In genomic region chr5:149052421-149053338, GRCm38 (mm10) we compare ENCODE assay signal across 7 mouse cellular contexts. TPM values are rescaled to one million over a fixed set of nuclear protein-coding genes. Genes with fewer than 3 reads are reported as not detected.
DNase-seq lines count a peak whose midpoint lies in the region; ATAC-seq lines count a peak whose summit lies in the region.

No protein-coding gene starts in this region.

- peak overlapping the region; percentile 91 for H3K4me3 ChIP-seq in embryonic facial prominence, embryonic 11.5 days (ENCODE audit: low read depth, low read length)
- peak overlapping the region; percentile 92 for H3K4me3 ChIP-seq in limb, embryonic 10.5 days
- peak overlapping the region; percentile 77 for H3K4me3 ChIP-seq in midbrain, embryonic 14.5 days (replicated peaks; ENCODE audit: low read depth, low read length)

- H3K9ac ChIP-seq in embryonic facial prominence, embryonic 11.5 days (replicated peaks; ENCODE audit: low read length) = peak overlapping the region; percentile 100
- H3K9ac ChIP-seq in midbrain, embryonic 14.5 days (replicated peaks; ENCODE audit: low read length) = peak overlapping the region; percentile 99

- H3K4me1 ChIP-seq in embryonic facial prominence, embryonic 11.5 days (ENCODE audit: control insufficient read depth, insufficient read depth, low read length) = no peaks in the 10 kb centered on the region
- peaks cover 12% of the 10 kb centered on the region for H3K4me1 ChIP-seq in limb, embryonic 10.5 days
- peaks cover 18% of the 10 kb centered on the region for H3K4me1 ChIP-seq in midbrain, embryonic 14.5 days (ENCODE audit: control insufficient read depth, insufficient read depth, low read length)

- peak; percentile 97 for ATAC-seq in embryonic facial prominence, embryonic 11.5 days (replicated peaks; ENCODE audit: insufficient number of reproducible peaks, low FRiP score, low TSS enrichment, low read depth)
- peak; percentile 91 for ATAC-seq in granulocyte monocyte progenitor cell, adult 5-6 weeks (replicated peaks; ENCODE audit: poor library complexity, severe bottlenecking)
- ATAC-seq in midbrain, embryonic 14.5 days (ENCODE audit: low FRiP score, low TSS enrichment) = peak; percentile 96

- peak overlapping the region; percentile 94 for H3K4me2 ChIP-seq in embryonic facial prominence, embryonic 11.5 days (ENCODE audit: low read depth, low read length)
- H3K4me2 ChIP-seq in midbrain, embryonic 14.5 days (ENCODE audit: low read length) = peak overlapping the region; percentile 96

- H3K27me3 ChIP-seq in embryonic facial prominence, embryonic 11.5 days (ENCODE audit: control insufficient read depth, insufficient read depth, low read length) = no peaks in the 10 kb centered on the region
- no peaks in the 10 kb centered on the region for H3K27me3 ChIP-seq in limb, embryonic 10.5 days (ENCODE audit: low read depth, poor library complexity, severe bottlenecking)
- H3K27me3 ChIP-seq in midbrain, embryonic 14.5 days (ENCODE audit: control insufficient read depth, insufficient read depth, low read length) = no peaks in the 10 kb centered on the region

- H3K36me3 ChIP-seq in embryonic facial prominence, embryonic 11.5 days (replicated peaks; ENCODE audit: control insufficient read depth, insufficient read depth, low read depth, low read length) = no peaks in the 10 kb centered on the region; the same call in none of the 2 replicates
- peaks cover 24% of the 10 kb centered on the region for H3K36me3 ChIP-seq in limb, embryonic 10.5 days
- peaks cover 13% of the 10 kb centered on the region for H3K36me3 ChIP-seq in midbrain, embryonic 14.5 days (ENCODE audit: control insufficient read depth, insufficient read depth, low read length)

- H3K9me3 ChIP-seq in embryonic facial prominence, embryonic 11.5 days (replicated peaks; ENCODE audit: control insufficient read depth, low read length) = no peaks in the 10 kb centered on the region
- no peaks in the 10 kb centered on the region for H3K9me3 ChIP-seq in limb, embryonic 10.5 days (replicated peaks)
- no peaks in the 10 kb centered on the region for H3K9me3 ChIP-seq in midbrain, embryonic 14.5 days (ENCODE audit: control insufficient read depth, low read length)

- H3K27ac ChIP-seq in embryonic facial prominence, embryonic 11.5 days (replicated peaks; ENCODE audit: low read depth, low read length) = peak overlapping the region; percentile 100
- peak overlapping the region; percentile 100 for H3K27ac ChIP-seq in limb, embryonic 10.5 days
- H3K27ac ChIP-seq in midbrain, embryonic 14.5 days (replicated peaks; ENCODE audit: low read depth, low read length) = peak overlapping the region; percentile 100

- DNase-seq in adrenal gland, postnatal 14 days = peak; percentile 99
- DNase-seq in embryonic facial prominence, embryonic 11.5 days (ENCODE audit: low spot score) = peak; percentile 100
- peak; percentile 99 for DNase-seq in kidney, adult 11 months
- DNase-seq in limb, embryonic 10.5 days (ENCODE audit: low spot score) = peak; percentile 98
- DNase-seq in midbrain, embryonic 14.5 days = peak; percentile 99
- DNase-seq in spleen, adult 18-20 months = peak; percentile 96 to 98

- WGBS in embryonic facial prominence, embryonic 11.5 days = under 1% methylated on average over 88 of the region's 110 CpGs
- under 1% methylated on average over 110 of the region's 110 CpGs for WGBS in limb, embryonic 10.5 days
- under 1% methylated on average over 96 of the region's 110 CpGs for WGBS in midbrain, embryonic 14.5 days

RNA-seq across cellular contexts. Expression of gene Gm42791, which starts 57.7 kb away (rescaled TPM):
- total RNA-seq in adrenal gland, postnatal 14 days (2021) = 5.6 and 6.2 TPM in 2 replicates
- not detected in 2 replicates for polyA plus RNA-seq in embryonic facial prominence, embryonic 11.5 days (2014; fragmentation: Nextera tagmentation; extraction: Ambion mirVana)
- 4.6 TPM in 1 of 2 replicates, not detected in the other for total RNA-seq in granulocyte monocyte progenitor cell, adult 5-6 weeks (2014; fragmentation: Nextera tagmentation)
- total RNA-seq in granulocyte monocyte progenitor cell, adult 5-6 weeks (2017) = 3.8 TPM in 1 of 2 replicates, not detected in the other
- 0.85 TPM in 1 of 2 replicates, not detected in the other for polyA plus RNA-seq in limb, embryonic 10.5 days (2016; fragmentation: Nextera tagmentation; extraction: Ambion mirVana)
- polyA plus RNA-seq in midbrain, embryonic 14.5 days (2014; fragmentation: Nextera tagmentation; extraction: Ambion mirVana) = not detected in 2 replicates

Comparison
In these comparisons a context has a peak if more than half of its experiments do, and no peak if none do; other contexts are left out.
1. Peak in every context shown above with its lines: DNase-seq, ATAC-seq, H3K4me3 ChIP-seq and H3K27ac ChIP-seq.